Mouse (Mus musculus): ENCODE measurements around the gene Ltbp1. TPM values are rescaled to one million over a fixed set of nuclear protein-coding genes. Genes with fewer than 3 reads are reported as not detected.

Gene Ltbp1
- 10 to 100 TPM; 35.7 to 46.0 (median 42.1) TPM for total RNA-seq (2022)

GRCm38 (mm10) chr17:75005281-75005684, at the start of gene Ltbp1:
Ltbp1 (plus strand) TSS chr17:75005568.
- DNase-seq (ENCODE audit: low spot score) = peak; percentile 78

DNA sequence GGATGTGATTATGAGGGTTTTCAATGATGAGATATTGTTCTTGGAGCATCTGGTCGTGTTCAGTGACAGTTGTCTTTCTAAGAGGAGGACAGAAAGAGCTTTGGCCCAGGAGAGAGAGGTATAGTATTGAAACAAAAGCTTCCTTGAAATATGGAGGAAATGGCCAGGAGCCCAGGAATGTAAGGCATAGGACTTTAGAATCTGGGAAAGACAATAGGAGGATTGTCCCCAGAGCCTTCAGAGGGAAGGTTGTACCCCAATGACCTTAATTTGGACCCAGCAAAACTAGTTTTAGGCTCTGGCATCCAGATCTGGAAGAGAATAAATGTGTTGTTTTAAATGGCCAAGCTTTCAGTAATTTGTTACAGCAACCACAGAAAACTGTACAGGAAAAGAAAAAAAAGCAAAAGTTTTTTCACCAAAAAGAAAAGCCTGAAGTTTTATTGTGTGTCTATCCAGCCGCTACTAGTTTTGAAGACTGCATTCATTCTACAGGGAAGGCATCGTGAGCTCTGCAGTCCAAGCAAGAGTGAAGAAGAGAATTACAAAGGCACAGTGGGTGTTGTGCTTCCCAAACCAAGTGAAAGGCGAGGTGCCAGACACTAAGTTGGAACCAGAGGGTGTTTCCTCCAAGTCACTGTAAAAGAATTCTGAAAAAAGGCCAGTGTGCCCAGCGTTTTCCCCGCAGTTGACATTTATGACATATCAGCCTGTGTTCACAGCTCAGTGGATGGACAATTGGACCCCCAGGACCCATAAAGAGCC, 45.7 kb upstream of the Ltbp1 start:
- DNase-seq (ENCODE audit: low spot score) = no peak

GRCm38 (mm10) chr17:74963222-74963621, 42.1 kb upstream of the Ltbp1 start:
- no peak for DNase-seq (ENCODE audit: low spot score)

DNA sequence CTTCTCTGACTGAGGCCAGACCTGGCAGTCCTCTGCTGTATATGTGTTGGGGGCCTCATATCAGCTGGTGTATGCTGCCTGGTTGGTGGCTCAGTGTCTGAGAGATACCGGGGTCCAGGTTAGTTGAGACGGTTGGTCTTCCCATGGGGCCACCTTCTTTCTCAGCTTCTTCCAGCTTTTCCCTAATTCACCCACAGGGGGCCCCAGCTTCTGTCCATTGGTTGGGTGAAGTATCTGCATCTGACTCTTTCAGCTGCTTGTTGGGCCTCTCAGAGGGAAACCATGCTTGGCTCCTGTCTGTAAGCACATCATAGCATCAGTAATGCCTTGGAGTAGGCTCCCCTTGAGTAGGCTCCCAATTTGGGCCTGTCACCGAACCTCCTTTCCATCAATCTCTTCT, 41.5 kb upstream of the Ltbp1 start:
- no peak for DNase-seq (ENCODE audit: low spot score)

GRCm38 (mm10) chr17:74967298-74967848, 38.0 kb upstream of the Ltbp1 start:
- DNase-seq (ENCODE audit: low spot score) = no peak

DNA sequence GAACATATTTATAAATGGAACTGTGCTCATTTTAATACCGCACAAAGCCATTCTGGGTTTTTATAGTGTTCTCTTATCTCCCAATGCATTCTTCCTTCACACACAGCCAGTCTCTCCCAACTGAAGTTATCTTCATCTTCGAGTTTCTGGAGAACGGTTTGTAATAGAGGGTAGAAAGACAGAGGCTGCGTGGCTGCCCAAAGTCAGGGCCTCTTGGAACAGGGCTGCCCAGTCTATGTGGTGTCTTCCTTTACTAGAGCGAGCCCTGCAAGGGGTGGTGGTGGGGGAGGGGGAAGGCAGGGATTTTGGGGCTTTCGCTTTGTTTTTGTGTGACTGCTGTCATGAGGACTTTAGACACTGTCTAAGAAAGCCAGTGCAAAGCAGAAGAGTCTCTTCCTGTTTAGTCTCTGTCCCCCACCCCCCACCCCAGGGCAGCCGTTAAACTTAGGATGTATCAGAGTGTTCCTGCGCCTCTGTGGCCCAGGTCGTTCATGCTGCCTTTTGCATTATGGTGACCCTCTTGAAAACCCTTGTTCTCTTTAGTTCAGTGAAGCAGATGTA, 37.1 kb upstream of the Ltbp1 start:
- DNase-seq (ENCODE audit: low spot score) = no peak

DNA sequence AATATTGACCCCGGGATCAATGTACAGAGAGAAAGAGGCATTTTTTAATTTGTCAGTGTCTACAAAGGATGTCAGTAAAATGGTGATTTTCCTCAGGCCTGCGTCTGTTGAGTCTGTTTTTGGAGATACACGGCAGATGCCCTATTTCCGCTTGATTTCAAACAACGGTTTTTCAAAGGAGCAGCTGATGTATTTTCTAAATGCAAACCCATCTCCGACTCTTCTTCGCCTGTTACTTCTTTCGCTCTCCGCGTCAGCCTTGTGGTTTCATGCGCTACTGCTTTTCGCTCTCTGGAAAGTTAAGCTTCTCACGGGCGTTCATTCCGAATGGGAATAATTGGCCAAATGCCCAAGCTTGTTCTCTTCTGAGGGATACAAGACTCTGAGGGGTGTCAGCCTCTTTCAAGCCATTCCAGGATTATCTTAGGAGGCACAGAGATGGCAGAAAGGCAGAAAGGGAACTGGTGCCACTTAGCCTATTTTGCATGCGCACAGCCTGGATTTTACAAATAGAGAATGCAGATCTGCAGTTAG, 36.6 kb upstream of the Ltbp1 start:
- DNase-seq (ENCODE audit: low spot score) = no peak

DNA sequence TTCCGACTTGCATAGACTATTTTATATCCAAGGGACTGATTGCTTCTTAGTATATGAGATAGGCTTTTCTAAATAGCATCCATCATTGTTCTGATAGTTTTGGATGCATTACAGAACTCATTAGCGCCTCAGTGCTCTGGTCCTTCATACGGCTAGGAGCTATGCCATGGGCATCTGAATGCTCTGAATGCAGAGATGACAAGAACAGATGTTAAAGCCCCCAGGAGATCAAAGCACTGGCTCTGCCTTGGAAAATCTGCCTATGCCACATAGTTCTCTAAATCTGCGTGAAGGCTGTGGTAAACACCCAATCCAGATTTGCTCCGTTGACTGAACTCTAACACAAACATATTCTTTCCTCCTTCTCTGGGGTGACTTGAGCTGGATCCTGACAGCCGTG, 30.2 kb upstream of the Ltbp1 start:
- DNase-seq (ENCODE audit: low spot score) = no peak

- no peak for DNase-seq (ENCODE audit: low spot score)
These were observed 29.0 kb upstream of the Ltbp1 start for GRCm38 (mm10) chr17:74976167-74976985.

- no peak for DNase-seq (ENCODE audit: low spot score)
These were observed 25.6 kb upstream of the Ltbp1 start for GRCm38 (mm10) chr17:74979767-74980166.

DNA sequence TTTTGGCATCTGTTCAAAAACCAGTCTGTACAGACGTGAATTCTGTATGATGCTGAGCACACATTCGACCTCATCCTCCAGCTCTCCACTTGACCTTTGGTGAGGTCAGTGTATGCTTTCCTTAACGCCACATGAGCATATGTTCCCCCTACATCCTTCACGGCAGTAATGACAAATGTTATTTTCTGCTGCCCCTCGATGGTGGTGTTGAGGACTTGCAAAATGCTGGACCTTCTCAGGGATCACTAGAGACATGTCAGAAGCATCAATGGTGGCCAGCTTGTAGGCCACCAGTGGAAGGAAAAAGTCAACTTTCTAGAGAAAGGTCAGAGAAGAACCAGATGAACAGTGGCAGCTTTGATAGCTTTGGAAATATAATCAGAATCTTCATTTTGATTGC, 23.7 kb upstream of the Ltbp1 start:
- no peak for DNase-seq (ENCODE audit: low spot score)

DNA sequence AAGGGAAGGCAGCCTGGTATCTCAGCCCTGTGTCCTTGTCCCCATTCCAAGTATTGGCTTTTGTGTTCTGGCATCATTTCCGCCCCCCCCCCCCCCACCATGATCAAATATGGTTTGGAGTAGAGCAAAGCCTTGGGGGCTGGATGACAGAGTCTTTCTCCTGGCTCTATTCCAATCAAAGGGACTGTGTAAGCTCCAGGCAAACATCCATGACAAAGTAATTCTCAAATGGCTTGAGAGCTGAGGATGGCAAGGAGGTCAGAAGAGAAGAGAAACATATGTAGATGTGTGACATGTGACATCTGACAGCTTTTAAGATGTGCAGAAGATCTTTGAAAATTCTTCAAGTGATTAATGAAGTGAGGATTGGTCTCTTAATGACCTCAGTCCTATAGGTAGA, 22.5 kb upstream of the Ltbp1 start:
- no peak for DNase-seq (ENCODE audit: low spot score)

DNA sequence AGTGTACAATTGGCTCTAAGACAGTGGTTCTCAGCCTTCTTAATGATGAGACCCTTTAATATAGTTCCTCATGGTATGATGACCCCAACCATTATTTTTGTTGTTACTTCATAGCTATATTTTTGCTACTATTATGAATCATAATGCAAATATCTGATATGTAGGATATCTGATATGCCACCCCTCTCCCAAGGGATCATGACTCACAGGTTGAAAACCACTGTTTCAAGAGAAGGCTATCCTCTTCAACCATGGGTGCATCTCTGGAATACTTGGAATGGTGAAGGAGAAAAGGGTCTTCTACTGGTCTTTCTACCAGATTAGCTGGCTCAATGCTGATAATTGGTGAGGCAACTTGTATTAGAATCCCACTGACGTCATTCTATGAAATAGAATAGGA, 21.3 kb upstream of the Ltbp1 start:
- no peak for DNase-seq (ENCODE audit: low spot score)

DNA sequence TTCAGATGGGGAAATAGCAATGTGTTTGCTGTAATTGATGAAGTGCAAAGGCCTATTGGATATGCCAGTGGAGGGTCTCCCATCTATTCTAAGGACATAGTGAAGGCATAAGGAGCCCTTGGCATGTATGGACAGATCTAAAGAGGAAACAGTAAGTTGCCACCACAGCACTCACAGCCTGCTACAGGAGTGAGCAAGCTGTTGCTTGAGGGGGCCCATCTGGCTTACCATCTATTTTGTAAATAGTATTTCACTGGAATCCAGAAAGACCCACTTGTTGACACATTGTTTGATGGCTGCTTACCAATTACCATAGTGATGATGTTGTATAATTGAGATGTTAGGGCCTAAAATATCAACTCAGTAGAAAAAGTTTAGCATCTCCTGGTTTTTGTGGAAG, 20.7 kb upstream of the Ltbp1 start:
- DNase-seq (ENCODE audit: low spot score) = no peak

- no peak for DNase-seq (ENCODE audit: low spot score)
These were observed 18.3 kb upstream of the Ltbp1 start for GRCm38 (mm10) chr17:74987067-74987466.

- DNase-seq (ENCODE audit: low spot score) = no peak
These were observed 15.7 kb upstream of the Ltbp1 start for GRCm38 (mm10) chr17:74989691-74990090.

DNA sequence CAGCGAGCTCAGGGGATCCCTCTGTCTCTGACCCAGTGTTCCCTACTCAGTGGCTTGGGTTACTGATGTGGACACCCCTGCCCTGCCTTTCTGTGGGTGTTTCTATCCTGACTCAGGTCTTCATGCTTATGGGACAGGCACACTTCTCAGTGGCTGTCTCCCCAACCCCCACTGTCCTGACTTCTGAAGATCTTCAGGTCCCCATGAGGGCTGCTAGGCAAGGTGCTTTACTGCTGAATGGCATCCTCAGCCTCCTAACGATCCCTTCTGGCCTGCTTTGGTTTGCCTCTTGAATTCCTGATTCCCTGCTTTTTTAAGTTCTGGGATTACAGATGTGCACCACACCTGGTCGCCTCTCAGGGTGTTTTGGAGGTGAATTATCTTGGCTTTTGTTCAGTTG, 14.8 kb upstream of the Ltbp1 start:
- no peak for DNase-seq (ENCODE audit: low spot score)

DNA sequence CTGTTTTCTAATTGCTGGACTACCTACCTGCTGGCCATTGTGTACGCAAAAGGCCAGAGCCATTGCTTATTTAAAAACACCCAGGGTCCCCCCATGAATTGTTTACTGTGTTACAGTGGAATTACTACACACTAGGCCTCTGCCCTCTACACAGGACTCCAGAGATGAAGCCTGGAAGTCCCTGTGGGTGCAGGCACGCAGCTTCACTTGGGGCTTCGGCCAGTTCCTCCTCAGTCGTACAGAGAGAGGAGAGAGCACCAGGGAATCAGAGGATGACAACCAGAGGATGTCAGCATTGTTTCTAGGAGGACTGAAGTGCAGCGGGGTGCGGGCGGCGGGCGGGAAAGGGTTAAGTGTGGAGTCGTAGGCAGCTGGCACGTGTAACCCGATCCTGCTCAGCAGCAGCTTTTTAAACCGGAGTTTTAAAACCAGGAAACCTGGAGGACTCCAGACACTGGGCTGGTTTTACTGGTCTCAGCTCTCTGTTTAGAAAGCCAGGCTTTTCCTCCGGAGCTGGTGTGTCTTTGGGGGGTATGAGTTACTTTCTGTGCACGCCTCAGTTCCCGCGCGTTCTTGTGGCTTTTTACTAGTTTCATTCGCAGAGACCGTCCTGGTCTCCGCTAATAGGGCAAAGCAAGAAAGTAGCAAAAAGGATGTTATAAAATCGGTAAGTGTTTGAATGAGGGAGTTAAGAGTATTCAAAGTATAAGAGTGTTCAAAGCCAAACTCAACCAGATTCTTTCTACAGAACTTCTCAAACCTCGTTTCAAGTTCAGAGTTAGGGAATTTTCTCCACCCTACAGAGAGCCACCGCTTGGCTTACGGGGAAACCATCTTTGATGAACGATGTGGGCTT, 11.4 kb upstream of the Ltbp1 start:
- no peak for DNase-seq (ENCODE audit: low spot score)

GRCm38 (mm10) chr17:74994582-74994893, 10.8 kb upstream of the Ltbp1 start:
- DNase-seq (ENCODE audit: low spot score) = peak; percentile 39

DNA sequence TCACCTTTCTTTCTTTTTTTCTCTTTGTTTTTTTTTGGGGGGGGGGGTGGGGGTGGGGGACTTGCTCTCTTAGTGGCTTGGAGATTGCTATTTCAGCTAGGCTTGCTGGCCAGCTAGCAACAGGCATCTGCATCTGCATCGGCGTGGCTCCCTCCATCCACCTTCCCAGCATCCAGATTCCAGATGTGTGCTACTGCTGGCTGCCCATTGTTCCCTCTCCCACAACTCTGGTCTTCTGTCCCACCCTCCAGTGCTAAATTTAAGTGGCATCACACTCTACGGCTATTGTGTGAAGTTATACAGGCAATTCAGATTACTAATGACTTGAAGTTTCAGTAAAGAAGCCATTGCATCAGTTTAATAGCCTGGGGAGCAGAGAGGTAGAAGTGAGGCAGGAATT, 10.1 kb upstream of the Ltbp1 start:
- no peak for DNase-seq (ENCODE audit: low spot score)

- no peak for DNase-seq (ENCODE audit: low spot score)
These were observed 5.3 kb upstream of the Ltbp1 start for GRCm38 (mm10) chr17:75000066-75000465.

Data from heart, adult 8-10 months (tissue).